Mouse (Mus musculus): ENCODE measurements at regions not wholly inside any gene's neighbourhood (a gene's known extent, or its start where the extent isn't known, plus 50 kb on each side); places are given as distances from the start of the nearest gene placed in this dataset.

- 86% methylated on average over 4 of the region's 4 CpGs for WGBS
- Histone ChIP-seq H3K4me2 (no peak overlapping the region), H3K36me3 (no peaks in the 10 kb centered on the region), H3K4me1 (no peaks in the 10 kb centered on the region), H3K27me3 (peaks cover 9% of the 10 kb centered on the region; the same call in 1 of the 2 replicates), H3K27ac (no peak overlapping the region), H3K9ac (no peak overlapping the region), H3K9me3 (no peaks in the 10 kb centered on the region), H3K4me3 (no peak overlapping the region)
- ATAC-seq (ENCODE audit: insufficient number of reproducible peaks, insufficient read depth, low FRiP score, low TSS enrichment, low read depth) = no peak
These were observed 629.9 kb upstream of the Sall1 start for GRCm38 (mm10) chr8:89673911-89674310.

- Histone ChIP-seq H3K36me3 (no peaks in the 10 kb centered on the region), H3K9ac (no peak overlapping the region), H3K4me3 (no peak overlapping the region), H3K27ac (no peak overlapping the region), H3K4me2 (no peak overlapping the region), H3K9me3 (no peaks in the 10 kb centered on the region), H3K4me1 (no peaks in the 10 kb centered on the region), H3K27me3 (peaks cover 9% of the 10 kb centered on the region; the same call in 1 of the 2 replicates)
- no peak for ATAC-seq (ENCODE audit: insufficient number of reproducible peaks, insufficient read depth, low FRiP score, low TSS enrichment, low read depth)
- WGBS = 84% methylated on average over 5 of the region's 5 CpGs
These were observed 628.7 kb upstream of the Sall1 start for GRCm38 (mm10) chr8:89672631-89673030.

- Histone ChIP-seq H3K4me1 (0 out of 2 replicates have a peak, but pooled peaks cover 2% of the 10 kb centered on the region), H3K4me3 (no peak overlapping the region), H3K27ac (no peak overlapping the region), H3K36me3 (no peaks in the 10 kb centered on the region), H3K27me3 (peaks cover 4% of the 10 kb centered on the region; the same call in 1 of the 2 replicates), H3K4me2 (no peak overlapping the region), H3K9ac (no peak overlapping the region), H3K9me3 (no peaks in the 10 kb centered on the region)
- WGBS = 81% methylated on average over 9 of the region's 9 CpGs
- ATAC-seq (ENCODE audit: insufficient number of reproducible peaks, insufficient read depth, low FRiP score, low TSS enrichment, low read depth) = no peak
These were observed 621.1 kb upstream of the Sall1 start for GRCm38 (mm10) chr8:89664911-89665689.

- H3K36me3 ChIP-seq = no peaks in the 10 kb centered on the region
- no peak for ATAC-seq (ENCODE audit: insufficient number of reproducible peaks, insufficient read depth, low FRiP score, low TSS enrichment, low read depth)
- H3K27ac ChIP-seq = no peak overlapping the region
- no peaks in the 10 kb centered on the region for H3K9me3 ChIP-seq
- WGBS = 68% methylated on average over 10 of the region's 10 CpGs
- peaks cover 8% of the 10 kb centered on the region; the same call in 1 of the 2 replicates for H3K4me1 ChIP-seq
- no peak overlapping the region for H3K4me2 ChIP-seq
- no peak overlapping the region for H3K9ac ChIP-seq
- peaks cover 8% of the 10 kb centered on the region for H3K27me3 ChIP-seq
- no peak overlapping the region for H3K4me3 ChIP-seq
These were observed 619.9 kb upstream of the Sall1 start for GRCm38 (mm10) chr8:89663859-89664258.

GRCm38 (mm10) chr8:89658998-89659944 is 615.3 kb upstream of the Sall1 start:
- Histone ChIP-seq H3K9me3 (no peaks in the 10 kb centered on the region), H3K27me3 (peaks cover 7% of the 10 kb centered on the region; the same call in 1 of the 2 replicates), H3K9ac (no peak overlapping the region), H3K4me2 (peak overlapping the region; percentile 12; the same call in 1 of the 2 replicates), H3K27ac (no peak overlapping the region), H3K36me3 (no peaks in the 10 kb centered on the region), H3K4me1 (peaks cover 17% of the 10 kb centered on the region), H3K4me3 (no peak overlapping the region)
- WGBS = 24% methylated on average over 14 of the region's 14 CpGs
- no peak for ATAC-seq (ENCODE audit: insufficient number of reproducible peaks, insufficient read depth, low FRiP score, low TSS enrichment, low read depth)

GRCm38 (mm10) chr8:89655369-89655768 is 611.4 kb upstream of the Sall1 start:
- Histone ChIP-seq H3K27me3 (peaks cover 7% of the 10 kb centered on the region; the same call in 1 of the 2 replicates), H3K27ac (no peak overlapping the region), H3K9me3 (no peaks in the 10 kb centered on the region), H3K4me2 (no peak overlapping the region), H3K9ac (no peak overlapping the region), H3K4me1 (peaks cover 17% of the 10 kb centered on the region), H3K36me3 (no peaks in the 10 kb centered on the region), H3K4me3 (no peak overlapping the region)
- ATAC-seq (ENCODE audit: insufficient number of reproducible peaks, insufficient read depth, low FRiP score, low TSS enrichment, low read depth) = no peak
- 59% methylated on average over 14 of the region's 14 CpGs for WGBS

GRCm38 (mm10) chr8:89649207-89649890 is 605.4 kb upstream of the Sall1 start:
- no peak overlapping the region for H3K4me2 ChIP-seq
- no peaks in the 10 kb centered on the region for H3K9me3 ChIP-seq
- H3K4me1 ChIP-seq = no peaks in the 10 kb centered on the region
- no peak overlapping the region for H3K9ac ChIP-seq
- ATAC-seq (ENCODE audit: insufficient number of reproducible peaks, insufficient read depth, low FRiP score, low TSS enrichment, low read depth) = no peak
- no peaks in the 10 kb centered on the region for H3K36me3 ChIP-seq
- H3K4me3 ChIP-seq = no peak overlapping the region
- no peak overlapping the region for H3K27ac ChIP-seq
- no peaks in the 10 kb centered on the region for H3K27me3 ChIP-seq
- WGBS = 88% methylated on average over 5 of the region's 5 CpGs

GRCm38 (mm10) chr8:89646946-89647345 is 603.0 kb upstream of the Sall1 start:
- 60% methylated on average over 5 of the region's 5 CpGs for WGBS
- H3K27me3 ChIP-seq = no peaks in the 10 kb centered on the region
- no peak overlapping the region for H3K4me2 ChIP-seq
- H3K4me1 ChIP-seq = no peaks in the 10 kb centered on the region
- no peak overlapping the region for H3K4me3 ChIP-seq
- H3K27ac ChIP-seq = no peak overlapping the region
- no peaks in the 10 kb centered on the region for H3K36me3 ChIP-seq
- no peaks in the 10 kb centered on the region for H3K9me3 ChIP-seq
- H3K9ac ChIP-seq = no peak overlapping the region
- no peak for ATAC-seq (ENCODE audit: insufficient number of reproducible peaks, insufficient read depth, low FRiP score, low TSS enrichment, low read depth)

GRCm38 (mm10) chr8:89641339-89641738 is 597.4 kb upstream of the Sall1 start:
- no peak overlapping the region for H3K4me3 ChIP-seq
- H3K36me3 ChIP-seq = no peaks in the 10 kb centered on the region
- no peak for ATAC-seq (ENCODE audit: insufficient number of reproducible peaks, insufficient read depth, low FRiP score, low TSS enrichment, low read depth)
- no peak overlapping the region for H3K4me2 ChIP-seq
- H3K4me1 ChIP-seq = no peaks in the 10 kb centered on the region
- H3K27me3 ChIP-seq = no peaks in the 10 kb centered on the region
- no peaks in the 10 kb centered on the region for H3K9me3 ChIP-seq
- no peak overlapping the region for H3K27ac ChIP-seq
- WGBS = 71% methylated on average over 5 of the region's 5 CpGs
- H3K9ac ChIP-seq = no peak overlapping the region

GRCm38 (mm10) chr8:89634864-89635263 is 590.9 kb upstream of the Sall1 start:
- H3K4me1 ChIP-seq = no peaks in the 10 kb centered on the region
- H3K27ac ChIP-seq = no peak overlapping the region
- no peaks in the 10 kb centered on the region for H3K27me3 ChIP-seq
- H3K36me3 ChIP-seq = no peaks in the 10 kb centered on the region
- H3K4me3 ChIP-seq = no peak overlapping the region
- H3K9me3 ChIP-seq = no peaks in the 10 kb centered on the region
- no peak overlapping the region for H3K4me2 ChIP-seq
- H3K9ac ChIP-seq = no peak overlapping the region
- ATAC-seq (ENCODE audit: insufficient number of reproducible peaks, insufficient read depth, low FRiP score, low TSS enrichment, low read depth) = no peak
- 99% methylated on average over 2 of the region's 2 CpGs for WGBS

GRCm38 (mm10) chr8:89632304-89632703 is 588.3 kb upstream of the Sall1 start:
- Histone ChIP-seq H3K4me3 (no peak overlapping the region), H3K9ac (no peak overlapping the region), H3K27me3 (no peaks in the 10 kb centered on the region), H3K4me2 (no peak overlapping the region), H3K27ac (no peak overlapping the region), H3K4me1 (no peaks in the 10 kb centered on the region), H3K9me3 (no peaks in the 10 kb centered on the region), H3K36me3 (no peaks in the 10 kb centered on the region)
- no peak for ATAC-seq (ENCODE audit: insufficient number of reproducible peaks, insufficient read depth, low FRiP score, low TSS enrichment, low read depth)
- 72% methylated on average over 5 of the region's 5 CpGs for WGBS
